Mouse (Mus musculus) kidney, adult 2 months (tissue): Measurements from ENCODE around the gene Emx1. TPM values are rescaled to one million over a fixed set of nuclear protein-coding genes. Genes with fewer than 3 reads are reported as not detected.

Source experiments
- DNase-seq: peaks from one replicate; pipeline ENCODE4 v3.0.0; 2021
- H3K27ac ChIP-seq: fragments of 200-500 bp; 2 replicates; pipeline ENCODE4 v1.5.1; 2012; ENCODE audit warnings: low read depth, low read length, control low read depth, inconsistent platforms; ENCODE audit not compliant: insufficient read depth
- H3K27me3 ChIP-seq: fragments of 200-500 bp; replicated peaks from 2 replicates; pipeline ENCODE4 v1.6.1; 2012; ENCODE audit warnings: mild to moderate bottlenecking, moderate library complexity, low read length, inconsistent platforms; ENCODE audit not compliant: control insufficient read depth, insufficient read depth
- H3K36me3 ChIP-seq: fragments of 200-500 bp; 2 replicates; pipeline ENCODE4 v1.6.1; 2012; ENCODE audit warnings: mild to moderate bottlenecking, moderate library complexity, low read length, inconsistent platforms; ENCODE audit not compliant: control insufficient read depth, insufficient read depth
- H3K4me1 ChIP-seq: fragments of 200-500 bp; 2 replicates; pipeline ENCODE4 v1.6.1; 2011; ENCODE audit warnings: low read length; ENCODE audit not compliant: control insufficient read depth, insufficient read depth
- H3K4me3 ChIP-seq: fragments of 200-500 bp; 2 replicates; pipeline ENCODE4 v1.5.1; 2011; ENCODE audit warnings: mild to moderate bottlenecking, low read depth, low read length, control low read depth; ENCODE audit not compliant: insufficient read depth
- CTCF ChIP-seq: fragments of 200-500 bp; conservative IDR thresholded peaks from 2 replicates; pipeline ENCODE4 v1.5.1; 2011; ENCODE audit warnings: low read depth, mild to moderate bottlenecking, control low read depth, low read length, moderate library complexity, mixed read lengths; ENCODE audit not compliant: insufficient read depth, insufficient read length
- POLR2A ChIP-seq: fragments of 200-500 bp; IDR thresholded peaks from one replicate; pipeline ENCODE4 v1.6.1; 2011; ENCODE audit warnings: low read depth, low read length, control low read depth
- WGBS: fragments of 180-500 bp; shearing (Covaris S2); methylation state at CpG from one replicate; pipeline ENCODE4 v1.1.7; 2018; 5-methylcytosine and 5-hydroxymethylcytosine counted together
- polyA plus RNA-seq: library from polyadenylated mRNA; depleted of rRNA; stranded (reverse); fragments of >200 nt; gene quantifications from 2 replicates; pipeline ENCODE4 v1.2.3, GENCODE M21; 2012

Emx1 gene
- polyA plus RNA-seq, 1 experiment = 62.8 TPM

GRCm38 (mm10) chr6:85222551-85222950, 35.3 kb downstream of the Emx1 start:
- H3K27ac ChIP-seq = no peak overlapping the region
- no peaks in the 10 kb centered on the region for H3K36me3 ChIP-seq
- H3K4me3 ChIP-seq = no peak overlapping the region
- H3K4me1 ChIP-seq = peaks cover 18% of the 10 kb centered on the region
- TF ChIP-seq CTCF = no peak
- no peak for TF ChIP-seq POLR2A
- H3K27me3 ChIP-seq = no peaks in the 10 kb centered on the region
- 85% methylated on average over 10 of the region's 10 CpGs for WGBS
- no peak for DNase-seq

- H3K4me1 ChIP-seq = peaks cover 19% of the 10 kb centered on the region
- H3K27me3 ChIP-seq = no peaks in the 10 kb centered on the region
- H3K36me3 ChIP-seq = no peaks in the 10 kb centered on the region
- 81% methylated on average over 14 of the region's 14 CpGs for WGBS
- no peak overlapping the region for H3K4me3 ChIP-seq
- no peak for DNase-seq
- H3K27ac ChIP-seq = no peak overlapping the region
- TF ChIP-seq CTCF = no peak
- no peak for TF ChIP-seq POLR2A
These were observed 36.4 kb downstream of the Emx1 start for GRCm38 (mm10) chr6:85223498-85224150.

- WGBS = 49% methylated on average over 15 of the region's 15 CpGs
- Histone ChIP-seq H3K4me3 (no peak overlapping the region), H3K4me1 (peaks cover 19% of the 10 kb centered on the region), H3K27ac (no peak overlapping the region), H3K27me3 (no peaks in the 10 kb centered on the region), H3K36me3 (no peaks in the 10 kb centered on the region)
- no peak for TF ChIP-seq POLR2A
- no peak for TF ChIP-seq CTCF
- peak; percentile 86 for DNase-seq
These were observed 37.2 kb downstream of the Emx1 start for GRCm38 (mm10) chr6:85224442-85224891.

- no peak overlapping the region for H3K4me3 ChIP-seq
- no peak overlapping the region for H3K27ac ChIP-seq
- H3K4me1 ChIP-seq = peaks cover 19% of the 10 kb centered on the region
- H3K27me3 ChIP-seq = no peaks in the 10 kb centered on the region
- WGBS = 76% methylated on average over 9 of the region's 9 CpGs
- no peaks in the 10 kb centered on the region for H3K36me3 ChIP-seq
- peak; percentile 25 for DNase-seq
- TF ChIP-seq CTCF (no peak), POLR2A (no peak)
These were observed 39.3 kb downstream of the Emx1 start for GRCm38 (mm10) chr6:85226570-85226969.

GRCm38 (mm10) chr6:85227520-85227919, 40.3 kb downstream of the Emx1 start:
- 37% methylated on average over 2 of the region's 2 CpGs for WGBS
- TF ChIP-seq POLR2A = no peak
- DNase-seq = peak; percentile 51
- H3K4me3 ChIP-seq = no peak overlapping the region
- H3K27me3 ChIP-seq = no peaks in the 10 kb centered on the region
- H3K36me3 ChIP-seq = no peaks in the 10 kb centered on the region
- H3K27ac ChIP-seq = no peak overlapping the region
- peaks cover 19% of the 10 kb centered on the region for H3K4me1 ChIP-seq

GRCm38 (mm10) chr6:85230762-85231161, 43.5 kb downstream of the Emx1 start:
- Histone ChIP-seq H3K4me3 (no peak overlapping the region), H3K4me1 (peaks cover 10% of the 10 kb centered on the region), H3K36me3 (no peaks in the 10 kb centered on the region), H3K27me3 (no peaks in the 10 kb centered on the region), H3K27ac (no peak overlapping the region)
- 55% methylated on average over 3 of the region's 3 CpGs for WGBS
- TF ChIP-seq POLR2A (no peak), CTCF (no peak)
- DNase-seq = no peak

- Histone ChIP-seq H3K27me3 (no peaks in the 10 kb centered on the region), H3K27ac (no peak overlapping the region), H3K36me3 (no peaks in the 10 kb centered on the region), H3K4me1 (peaks cover 10% of the 10 kb centered on the region), H3K4me3 (no peak overlapping the region)
- DNase-seq = no peak
- 51% methylated on average over 6 of the region's 6 CpGs for WGBS
- TF ChIP-seq POLR2A (no peak), CTCF (no peak)
These were observed 44.2 kb downstream of the Emx1 start for GRCm38 (mm10) chr6:85231469-85231868.
